Mouse (Mus musculus): ENCODE measurements around the gene Rbp1.

Rbp1 gene

DNA sequence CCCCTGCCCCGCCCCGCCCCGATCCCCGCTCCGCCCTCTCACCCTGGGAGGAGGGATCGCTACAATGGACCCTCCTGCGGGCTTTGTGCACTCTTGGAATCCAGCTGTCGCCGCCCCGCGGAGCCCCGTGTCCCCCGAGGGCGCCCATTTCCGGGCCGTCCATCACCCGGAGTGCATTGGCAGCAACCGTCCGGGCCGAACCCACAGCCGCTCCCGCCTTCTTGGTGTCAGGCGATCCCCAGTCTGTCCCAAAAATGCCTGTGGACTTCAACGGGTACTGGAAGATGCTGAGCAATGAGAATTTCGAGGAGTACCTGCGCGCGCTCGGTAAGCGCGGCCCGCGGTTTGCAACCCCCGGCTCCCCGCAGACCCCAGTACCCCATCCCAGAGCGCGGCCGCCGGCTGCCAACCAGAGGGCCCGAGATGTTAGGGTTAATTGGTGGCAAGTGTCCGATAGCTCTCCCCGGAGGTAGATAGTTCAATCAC is 2.0 kb downstream of the Rbp1 start:
- no peak for DNase-seq (ENCODE audit: low read depth in 1 of 2, low spot score in 2 of 2)

- DNase-seq (ENCODE audit: low read depth in 1 of 2, low spot score in 2 of 2), result no peak
Measured at GRCm38 (mm10) chr9:98425351-98425880, 2.7 kb downstream of the Rbp1 start.

DNA sequence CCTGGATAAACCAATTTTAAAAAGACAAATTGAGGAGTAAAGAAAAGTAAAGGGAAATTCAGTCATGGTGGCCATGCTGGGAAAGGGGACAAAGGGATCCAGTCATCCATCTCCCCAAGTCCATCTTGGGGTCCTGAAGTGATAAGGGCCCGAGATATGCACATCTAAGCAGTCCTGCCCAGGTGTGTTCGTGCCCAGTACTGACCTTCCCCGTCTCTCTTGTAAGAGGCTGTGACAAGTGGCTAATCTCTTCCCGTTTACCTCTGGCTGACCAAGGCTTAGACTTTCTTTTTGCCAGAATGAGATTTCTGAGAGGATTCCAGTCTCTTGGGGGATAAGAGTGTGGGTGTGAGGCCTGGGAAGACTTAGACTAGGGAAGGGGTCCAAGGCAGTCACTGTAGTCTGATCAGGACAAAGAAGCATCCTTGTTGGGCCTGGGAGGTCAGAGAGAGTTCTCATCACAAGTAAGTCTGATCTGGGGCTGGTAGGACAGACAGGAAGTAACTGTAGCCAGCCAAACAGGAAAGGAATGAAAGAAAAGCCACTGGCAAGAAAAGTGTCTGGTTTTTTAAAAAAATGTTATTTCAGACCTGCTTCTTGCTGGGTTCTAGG is 5.3 kb downstream of the Rbp1 start:
- DNase-seq (ENCODE audit: low read depth in 1 of 2, low spot score in 2 of 2), result no peak

- no peak for DNase-seq (ENCODE audit: low read depth in 1 of 2, low spot score in 2 of 2)
Measured at GRCm38 (mm10) chr9:98428783-98429182, 6.0 kb downstream of the Rbp1 start.

- DNase-seq (ENCODE audit: low read depth in 1 of 2, low spot score in 2 of 2), result no peak
Measured at GRCm38 (mm10) chr9:98429806-98430205, 7.0 kb downstream of the Rbp1 start.

- DNase-seq (ENCODE audit: low read depth in 1 of 2, low spot score in 2 of 2), result no peak
Measured at GRCm38 (mm10) chr9:98430528-98430927, 7.8 kb downstream of the Rbp1 start.

GRCm38 (mm10) chr9:98433021-98433420 is 10.3 kb downstream of the Rbp1 start:
- DNase-seq (ENCODE audit: low read depth in 1 of 2, low spot score in 2 of 2), result no peak

DNA sequence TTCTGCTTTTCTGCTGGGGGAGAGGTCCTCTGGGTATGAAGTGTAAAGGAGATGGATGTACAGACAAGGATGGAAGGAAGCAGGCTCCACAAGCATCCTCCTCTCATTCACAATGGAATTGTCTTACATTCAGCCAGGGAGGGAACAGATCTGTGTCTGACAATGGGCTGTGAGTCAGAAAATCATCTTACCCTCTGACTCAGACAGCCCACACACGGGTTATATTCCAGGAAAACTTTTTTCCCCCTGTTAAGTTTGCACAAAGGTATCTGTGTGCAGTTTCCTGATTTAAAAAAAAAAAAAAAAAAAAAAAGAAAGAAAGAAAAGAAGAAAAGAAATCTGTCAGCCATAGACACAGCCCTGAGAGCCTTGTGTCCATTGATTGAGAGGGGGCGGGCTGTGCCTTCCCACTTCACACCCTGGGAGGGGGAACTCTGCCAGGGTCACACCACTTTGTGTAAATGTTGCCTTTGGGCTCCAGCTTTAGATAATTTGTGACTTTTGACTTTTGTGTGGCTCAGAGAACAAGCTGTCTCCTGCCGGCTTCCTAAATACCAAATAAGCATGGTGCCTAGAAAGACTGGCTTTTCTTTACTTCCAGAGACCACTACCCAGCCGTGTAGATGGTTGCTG is 11.3 kb downstream of the Rbp1 start:
- DNase-seq (ENCODE audit: low read depth in 1 of 2, low spot score in 2 of 2), result no peak

DNA sequence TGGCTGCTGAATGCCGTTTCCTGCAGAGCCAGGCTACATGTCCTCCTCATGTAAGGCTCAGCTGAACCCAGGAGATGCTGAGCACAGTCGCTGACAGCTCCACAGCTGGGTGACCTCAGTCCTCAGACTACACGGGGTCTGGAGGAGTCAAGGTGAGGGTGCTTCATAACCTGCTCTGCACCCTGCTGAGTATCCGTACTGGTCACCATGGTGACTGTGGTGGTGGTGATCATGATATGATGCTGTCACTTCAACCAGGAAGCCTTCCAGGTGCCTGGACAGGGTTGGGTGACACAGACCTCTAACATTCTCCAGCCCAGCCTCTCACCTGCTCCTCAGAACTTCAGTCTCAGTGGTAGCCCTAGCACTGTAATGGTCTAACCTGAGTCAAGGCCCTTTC is 15.1 kb downstream of the Rbp1 start:
- DNase-seq (ENCODE audit: low read depth in 1 of 2, low spot score in 2 of 2), result no peak

DNA sequence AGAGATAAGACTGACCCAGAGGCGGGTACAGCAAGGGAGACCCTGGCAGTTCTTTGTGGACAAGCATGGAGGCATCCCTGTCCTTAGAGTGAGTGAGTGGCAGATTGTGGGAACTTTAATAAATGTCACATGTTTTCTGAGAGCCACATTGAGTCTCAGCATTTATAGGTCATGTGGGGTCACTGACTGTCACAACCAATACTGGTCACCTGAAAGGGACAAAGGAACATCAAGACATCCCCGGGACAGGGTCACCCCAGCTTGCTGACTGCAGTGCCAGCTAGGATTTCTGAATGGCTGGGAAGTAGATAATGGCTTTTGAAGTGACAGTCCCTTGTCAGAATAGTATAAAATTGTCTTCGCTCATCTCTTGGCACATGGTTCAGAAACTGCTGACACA is 16.3 kb downstream of the Rbp1 start:
- DNase-seq (ENCODE audit: low read depth in 1 of 2, low spot score in 2 of 2), result no peak

DNA sequence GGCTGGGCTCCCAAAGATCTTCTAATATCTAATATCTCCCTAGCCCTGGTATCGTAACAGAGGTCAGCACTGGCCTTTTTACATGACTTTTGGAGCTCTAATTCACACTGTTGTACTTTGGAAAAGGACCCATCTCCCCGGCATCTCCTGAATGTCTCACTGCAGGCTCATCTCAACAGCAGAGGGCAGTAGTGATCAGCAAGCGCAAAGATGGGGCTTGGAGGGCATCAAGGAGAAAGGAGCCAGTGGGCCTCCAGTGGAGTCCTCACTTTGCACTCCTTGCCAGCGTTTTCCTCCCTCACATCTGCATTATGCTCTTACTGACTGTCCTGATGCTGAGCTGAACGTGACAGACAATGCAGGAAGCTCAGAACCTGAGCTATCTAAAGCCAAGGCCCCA is 19.9 kb downstream of the Rbp1 start:
- DNase-seq (ENCODE audit: low read depth in 1 of 2, low spot score in 2 of 2), result no peak

GRCm38 (mm10) chr9:98445359-98446149 is 22.8 kb downstream of the Rbp1 start:
- no peak for DNase-seq (ENCODE audit: low read depth in 1 of 2, low spot score in 2 of 2)

- DNase-seq (ENCODE audit: low read depth in 1 of 2, low spot score in 2 of 2), result no peak
Measured at GRCm38 (mm10) chr9:98450976-98451375, 28.2 kb downstream of the Rbp1 start.

GRCm38 (mm10) chr9:98466709-98467108 is 43.9 kb downstream of the Rbp1 start:
- no peak for DNase-seq (ENCODE audit: low read depth in 1 of 2, low spot score in 2 of 2)

GRCm38 (mm10) chr9:98480172-98480749 is 57.5 kb downstream of the Rbp1 start:
- DNase-seq (ENCODE audit: low read depth in 1 of 2, low spot score in 2 of 2), result no peak

GRCm38 (mm10) chr9:98482256-98482655 is 59.5 kb downstream of the Rbp1 start:
- no peak for DNase-seq (ENCODE audit: low read depth in 1 of 2, low spot score in 2 of 2)

DNA sequence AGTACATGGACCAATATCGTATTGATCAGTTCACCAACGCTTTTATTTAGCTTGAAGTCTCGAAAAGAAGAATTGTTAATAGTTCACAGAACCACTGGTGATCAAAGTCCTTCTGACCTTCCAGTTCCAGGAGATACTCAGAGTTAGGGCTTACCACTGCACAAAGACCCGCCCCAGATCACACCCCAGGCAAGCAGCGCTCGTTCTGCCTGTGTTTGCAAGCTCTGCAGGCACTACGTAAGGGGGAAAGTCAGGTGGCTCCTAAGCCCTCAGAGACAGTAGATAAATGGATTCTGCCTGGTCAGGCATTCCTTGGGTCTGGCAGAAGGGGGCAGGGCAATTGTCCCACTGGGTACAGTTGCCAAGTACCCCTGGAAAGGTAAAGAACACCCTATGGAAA is 62.3 kb downstream of the Rbp1 start:
- no peak for DNase-seq (ENCODE audit: low read depth in 1 of 2, low spot score in 2 of 2)

DNA sequence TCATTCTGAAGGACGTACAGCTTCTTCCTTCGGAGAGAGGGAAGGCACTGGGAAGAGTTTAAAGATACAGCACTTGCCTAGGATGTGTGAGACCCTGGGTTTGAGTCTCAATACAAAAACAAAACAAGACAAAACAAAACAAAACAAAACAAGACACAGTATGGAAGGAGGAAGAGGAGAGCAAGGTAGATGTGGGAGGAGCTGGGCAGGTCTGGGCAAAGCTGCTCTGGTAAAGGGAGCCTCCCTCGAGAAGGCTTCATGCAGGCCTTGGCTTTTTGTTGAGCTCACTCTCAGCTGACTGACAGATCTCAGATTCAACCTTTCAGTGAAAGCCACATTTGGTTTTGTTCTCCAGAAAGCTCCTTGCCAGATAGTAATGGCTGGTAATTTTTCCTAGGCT is 63.1 kb downstream of the Rbp1 start, which contains the start of gene Rbp2:
Gene Rbp2 (plus strand): TSS at position 301 of the 400 bp plus-strand sequence.
- no peak for DNase-seq (ENCODE audit: low read depth in 1 of 2, low spot score in 2 of 2)

DNA sequence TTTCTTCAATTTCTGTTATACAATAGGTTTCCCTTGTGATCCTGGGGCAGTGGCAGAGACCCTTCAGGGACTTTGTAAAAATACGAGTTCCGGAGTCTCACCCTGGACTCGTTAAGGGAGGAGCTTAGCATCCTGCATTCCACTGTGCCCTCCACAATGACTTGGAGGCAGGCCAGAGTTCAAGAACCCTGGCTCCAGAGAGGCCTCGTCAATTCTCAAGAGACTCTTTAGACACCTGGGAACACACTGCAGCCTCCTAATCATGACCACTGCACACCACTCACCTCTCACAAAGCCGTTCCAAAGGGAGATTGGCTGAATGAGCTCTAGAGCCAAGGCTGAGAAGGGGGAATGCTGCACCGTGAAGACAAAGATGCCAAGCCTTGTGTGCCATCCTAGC is 64.5 kb downstream of the Rbp1 start:
- DNase-seq (ENCODE audit: low read depth in 1 of 2, low spot score in 2 of 2), result no peak

GRCm38 (mm10) chr9:98489532-98489931 is 66.8 kb downstream of the Rbp1 start:
- DNase-seq (ENCODE audit: low read depth in 1 of 2, low spot score in 2 of 2), result no peak

DNA sequence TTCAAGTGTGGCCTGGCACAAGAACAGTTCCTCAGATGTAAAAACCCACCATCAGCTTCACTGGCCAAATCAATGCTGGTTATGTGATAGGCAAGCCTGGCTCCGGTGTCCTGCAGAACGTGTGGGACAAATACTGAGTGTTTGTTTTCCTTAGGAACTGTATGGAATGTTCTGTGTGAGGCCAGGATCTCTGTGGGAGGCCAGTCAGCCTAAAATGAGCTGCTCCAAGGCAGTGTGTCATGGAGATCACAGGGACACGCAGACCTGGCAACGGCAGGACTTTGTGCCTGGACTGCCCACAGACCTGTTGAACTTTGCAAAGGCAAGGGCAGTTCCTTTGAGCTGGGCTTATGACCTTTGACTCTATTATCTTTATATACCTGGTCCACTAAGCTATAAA is 67.4 kb downstream of the Rbp1 start:
- DNase-seq (ENCODE audit: low read depth in 1 of 2, low spot score in 2 of 2), result no peak

GRCm38 (mm10) chr9:98491071-98491470 is 68.3 kb downstream of the Rbp1 start:
- DNase-seq (ENCODE audit: low read depth in 1 of 2, low spot score in 2 of 2), result no peak
